Mouse (Mus musculus) hindbrain, embryonic 13.5 days (tissue): Measurements from ENCODE around the gene Selenon. TPM values are rescaled to one million over a fixed set of nuclear protein-coding genes. Genes with fewer than 3 reads are reported as not detected.

ENCODE experiments used
- ATAC-seq: fragments of 200-750 bp; cut with Nextera tagmentation; 2 replicates; pipeline ENCODE4 v1.8.0; 2017; ENCODE audit warnings: moderate TSS enrichment; ENCODE audit not compliant: low FRiP score
- H3K27ac ChIP-seq: fragments of 300-500 bp; sonication (generic); 2 replicates; pipeline ENCODE4 v1.5.1; 2015; ENCODE audit warnings: inconsistent platforms, mild to moderate bottlenecking, moderate library complexity
- H3K27me3 ChIP-seq: fragments of 300-500 bp; sonication (generic); 2 replicates; pipeline ENCODE4 v1.6.1; 2015; ENCODE audit warnings: mild to moderate bottlenecking, inconsistent platforms
- H3K36me3 ChIP-seq: fragments of 300-500 bp; sonication (generic); 2 replicates; pipeline ENCODE4 v1.6.1; 2015; ENCODE audit warnings: mild to moderate bottlenecking, inconsistent platforms
- H3K4me1 ChIP-seq: fragments of 300-500 bp; sonication (generic); replicated peaks from 2 replicates; pipeline ENCODE4 v1.6.1; 2015; ENCODE audit warnings: inconsistent platforms
- H3K4me2 ChIP-seq: fragments of 300-500 bp; sonication (generic); 2 replicates; pipeline ENCODE4 v1.6.1; 2015; ENCODE audit warnings: inconsistent platforms, mild to moderate bottlenecking, moderate library complexity
- H3K4me3 ChIP-seq: fragments of 300-500 bp; sonication (generic); 2 replicates; pipeline ENCODE4 v1.5.1; 2015; ENCODE audit warnings: mild to moderate bottlenecking, inconsistent platforms
- H3K9ac ChIP-seq: fragments of 300-500 bp; sonication (generic); 2 replicates; pipeline ENCODE4 v1.6.1; 2015; ENCODE audit warnings: mild to moderate bottlenecking, inconsistent platforms
- H3K9me3 ChIP-seq: fragments of 300-500 bp; sonication (generic); 2 replicates; pipeline ENCODE4 v1.6.1; 2016; ENCODE audit warnings: inconsistent platforms
- WGBS: fragments of 180-500 bp; shearing (Covaris S2); methylation state at CpG from one replicate; pipeline ENCODE4 v1.1.7; 2015; 5-methylcytosine and 5-hydroxymethylcytosine counted together
- polyA plus RNA-seq: library from polyadenylated mRNA; unstranded; fragments of >200 nt; fragmentation: Nextera tagmentation; extraction: Ambion mirVana; gene quantifications from 2 replicates; pipeline ENCODE4 v1.2.1, GENCODE M21; 2015

The Selenon gene
- polyA plus RNA-seq, 1 experiment from 2014 or later, result 9.5 TPM

DNA sequence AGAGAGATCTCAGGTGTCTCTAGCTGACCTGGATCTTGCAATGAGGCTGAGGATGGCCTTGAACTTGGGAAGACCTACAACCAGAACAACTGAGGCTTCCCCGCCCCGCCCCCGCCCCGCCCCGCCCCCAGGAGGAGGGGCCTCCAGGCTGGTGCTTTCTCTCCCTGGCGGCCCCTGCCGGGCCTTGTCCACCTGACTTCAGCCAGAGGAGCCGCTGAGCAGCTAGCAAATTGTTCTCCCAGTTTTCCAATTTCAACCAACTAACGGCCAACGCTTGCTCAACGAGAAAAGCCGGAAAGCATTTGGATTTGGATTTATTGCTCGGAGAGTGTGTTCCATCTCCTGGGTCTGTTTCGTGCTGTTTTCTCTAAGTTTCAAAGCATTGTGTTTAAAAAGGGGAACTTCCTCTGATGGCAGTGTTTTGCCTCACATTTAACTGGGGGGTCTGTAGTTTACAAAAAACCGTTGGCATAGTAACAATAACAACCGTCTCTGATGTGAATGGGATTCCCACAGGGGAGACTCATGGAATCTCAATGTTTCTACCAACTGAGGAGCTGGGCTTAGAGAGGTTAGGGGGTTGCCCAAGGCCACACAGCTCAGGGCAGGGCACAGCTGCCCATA lies 5.8 kb upstream of the Selenon start:
- Histone ChIP-seq H3K4me3 (no peak overlapping the region), H3K9ac (no peak overlapping the region), H3K27me3 (no peaks in the 10 kb centered on the region), H3K4me1 (peaks cover 20% of the 10 kb centered on the region), H3K36me3 (peaks cover 3% of the 10 kb centered on the region; the same call in 1 of the 2 replicates), H3K27ac (peak overlapping the region; percentile 19), H3K4me2 (no peak overlapping the region), H3K9me3 (no peaks in the 10 kb centered on the region)
- ATAC-seq, result no peak
- WGBS, result 14% methylated on average over 16 of the region's 16 CpGs

DNA sequence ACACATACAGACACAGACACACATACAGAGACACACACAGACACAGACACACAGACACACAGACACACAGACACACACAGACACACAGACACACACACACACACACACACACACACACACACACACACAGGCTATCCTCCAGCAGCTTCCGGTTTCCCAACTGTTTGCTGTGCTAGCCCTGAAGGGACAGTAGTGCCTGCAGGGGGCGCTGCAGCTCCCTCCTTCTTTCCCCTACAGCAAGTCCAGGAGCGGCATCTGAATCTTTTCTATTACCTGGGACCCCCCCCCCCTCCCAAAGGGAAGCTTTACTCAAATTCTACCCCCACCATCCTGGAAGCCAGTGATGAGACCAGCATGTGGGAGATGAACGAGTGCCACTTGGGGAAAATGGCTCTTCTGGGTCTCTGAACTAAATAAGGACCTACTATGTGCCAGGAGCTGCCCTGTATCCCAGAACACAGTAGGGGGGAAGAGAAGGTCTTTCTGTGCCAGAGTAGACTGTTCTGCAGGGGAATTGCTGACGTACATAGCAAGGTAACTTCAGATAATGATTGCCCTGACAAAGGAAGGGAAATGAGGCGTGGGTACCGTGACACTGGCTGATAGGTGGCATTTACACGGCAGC lies 4.1 kb upstream of the Selenon start:
- ATAC-seq, result no peak
- Histone ChIP-seq H3K9me3 (no peaks in the 10 kb centered on the region), H3K4me2 (no peak overlapping the region), H3K36me3 (no peaks in the 10 kb centered on the region), H3K27me3 (no peaks in the 10 kb centered on the region), H3K9ac (no peak overlapping the region), H3K4me3 (no peak overlapping the region), H3K4me1 (peaks cover 30% of the 10 kb centered on the region), H3K27ac (no peak overlapping the region; the same call in 1 of the 2 replicates)
- WGBS, result 54% methylated on average over 8 of the region's 8 CpGs

- no peak overlapping the region for H3K9ac ChIP-seq
- peaks cover 43% of the 10 kb centered on the region for H3K4me1 ChIP-seq
- 78% methylated on average over 1 of the region's 1 CpGs for WGBS
- H3K27me3 ChIP-seq, result no peaks in the 10 kb centered on the region
- no peak overlapping the region for H3K4me3 ChIP-seq
- H3K36me3 ChIP-seq, result peaks cover 13% of the 10 kb centered on the region
- no peak overlapping the region for H3K4me2 ChIP-seq
- no peak for ATAC-seq
- H3K27ac ChIP-seq, result no peak overlapping the region
- peaks cover 8% of the 10 kb centered on the region for H3K9me3 ChIP-seq
Observed at GRCm38 (mm10) chr4:134553631-134554030, 1.7 kb upstream of the Selenon start.

- no peak for ATAC-seq
- WGBS, result 96% methylated on average over 8 of the region's 8 CpGs
Observed at GRCm38 (mm10) chr4:134549899-134550298, 2.1 kb downstream of the Selenon start.

DNA sequence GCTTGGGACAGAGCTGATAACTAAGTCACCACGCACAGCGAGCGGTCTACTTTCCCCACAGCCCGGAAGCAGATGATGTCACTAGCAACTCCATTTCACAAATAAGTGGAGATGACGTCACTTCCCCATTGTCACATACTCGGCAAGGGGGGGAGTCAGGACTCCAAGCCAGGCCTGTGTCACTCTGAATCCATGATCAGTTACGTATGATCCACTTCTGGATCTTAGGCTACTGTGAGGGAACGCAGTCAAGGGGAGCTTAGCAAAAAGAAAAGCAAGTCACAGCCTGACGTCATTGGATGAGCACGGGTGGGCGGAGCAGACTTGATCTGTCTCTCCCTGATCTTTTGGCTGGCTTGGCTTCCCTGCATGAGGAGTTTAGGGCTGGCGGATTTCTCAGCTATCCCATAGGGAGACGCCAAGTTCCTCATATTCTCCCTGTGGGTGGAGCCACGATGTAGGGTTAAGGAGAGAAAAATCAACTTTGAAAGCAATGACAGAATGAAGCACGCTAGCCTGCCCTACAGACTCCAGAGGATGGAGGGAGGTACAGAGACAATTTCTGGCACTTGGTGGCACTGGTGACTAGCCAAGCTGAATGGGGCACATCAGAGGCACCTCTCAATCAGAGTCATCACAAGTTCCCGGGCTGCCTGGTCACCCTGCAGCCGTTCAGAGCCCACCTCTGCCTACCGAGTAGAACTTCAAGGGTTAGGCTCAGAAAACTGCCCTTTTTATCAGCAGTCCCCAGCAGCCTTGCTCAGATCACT lies 3.6 kb downstream of the Selenon start:
- ATAC-seq, result no peak
- H3K9me3 ChIP-seq, result peaks cover 8% of the 10 kb centered on the region
- H3K4me1 ChIP-seq, result peaks cover 46% of the 10 kb centered on the region
- H3K27me3 ChIP-seq, result no peaks in the 10 kb centered on the region
- no peak overlapping the region for H3K4me3 ChIP-seq
- H3K9ac ChIP-seq, result peak overlapping the region; percentile 46; the same call in 1 of the 2 replicates
- 73% methylated on average over 18 of the region's 18 CpGs for WGBS
- peaks cover 55% of the 10 kb centered on the region for H3K36me3 ChIP-seq
- no peak overlapping the region for H3K4me2 ChIP-seq
- no peak overlapping the region for H3K27ac ChIP-seq

More at GRCm38 (mm10) chr4:134549899-134550298, 2.1 kb downstream of the Selenon start:
- Histone ChIP-seq H3K9ac (no peak overlapping the region), H3K9me3 (peaks cover 8% of the 10 kb centered on the region), H3K36me3 (peaks cover 40% of the 10 kb centered on the region), H3K4me3 (no peak overlapping the region), H3K4me1 (peaks cover 46% of the 10 kb centered on the region), H3K4me2 (no peak overlapping the region), H3K27ac (no peak overlapping the region), H3K27me3 (no peaks in the 10 kb centered on the region)

GRCm38 (mm10) chr4:134546814-134547705 lies 4.9 kb downstream of the Selenon start:
- peaks cover 67% of the 10 kb centered on the region for H3K36me3 ChIP-seq
- no peak overlapping the region for H3K4me3 ChIP-seq
- H3K4me1 ChIP-seq, result peaks cover 41% of the 10 kb centered on the region
- WGBS, result 70% methylated on average over 9 of the region's 9 CpGs
- H3K9ac ChIP-seq, result peak overlapping the region; percentile 43; the same call in 1 of the 2 replicates
- no peaks in the 10 kb centered on the region for H3K27me3 ChIP-seq
- H3K9me3 ChIP-seq, result peaks cover 8% of the 10 kb centered on the region
- no peak overlapping the region for H3K4me2 ChIP-seq
- no peak for ATAC-seq
- no peak overlapping the region; the same call in 1 of the 2 replicates for H3K27ac ChIP-seq

GRCm38 (mm10) chr4:134543261-134543660 lies 8.7 kb downstream of the Selenon start:
- ATAC-seq, result peak; percentile 73
- no peaks in the 10 kb centered on the region for H3K9me3 ChIP-seq
- no peak overlapping the region for H3K4me3 ChIP-seq
- H3K4me1 ChIP-seq, result peaks cover 19% of the 10 kb centered on the region
- 15% methylated on average over 5 of the region's 5 CpGs for WGBS
- no peak overlapping the region for H3K9ac ChIP-seq
- H3K36me3 ChIP-seq, result peaks cover 89% of the 10 kb centered on the region
- no peak overlapping the region for H3K4me2 ChIP-seq
- no peak overlapping the region for H3K27ac ChIP-seq
- H3K27me3 ChIP-seq, result no peaks in the 10 kb centered on the region

DNA sequence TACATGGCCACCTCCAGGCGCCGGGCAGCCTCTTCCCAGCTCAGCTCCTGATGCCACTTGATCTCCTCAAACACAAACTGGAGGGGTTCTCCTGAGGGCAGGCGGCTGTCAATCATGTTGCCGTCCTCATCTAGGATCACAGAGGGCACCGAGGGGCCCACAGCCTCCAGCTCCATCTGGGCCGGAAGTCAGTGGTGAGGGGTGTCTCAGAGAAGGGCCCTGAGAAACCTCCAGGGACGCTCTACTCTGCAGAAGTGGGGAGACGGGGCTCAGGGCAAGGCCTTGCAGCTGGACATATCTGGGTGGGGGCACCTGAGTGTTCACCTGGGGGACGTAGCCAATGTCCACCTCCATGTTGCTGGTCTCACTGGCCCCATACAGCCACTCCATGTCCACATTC lies 9.2 kb downstream of the Selenon start:
- WGBS, result 96% methylated on average over 9 of the region's 9 CpGs
- Histone ChIP-seq H3K4me3 (no peak overlapping the region), H3K9ac (no peak overlapping the region), H3K36me3 (peaks cover 88% of the 10 kb centered on the region), H3K27me3 (no peaks in the 10 kb centered on the region), H3K4me1 (peaks cover 13% of the 10 kb centered on the region), H3K27ac (no peak overlapping the region), H3K4me2 (no peak overlapping the region), H3K9me3 (no peaks in the 10 kb centered on the region)
- no peak for ATAC-seq

- Histone ChIP-seq H3K4me1 (peaks cover 14% of the 10 kb centered on the region), H3K36me3 (peaks cover 57% of the 10 kb centered on the region), H3K27ac (no peak overlapping the region), H3K4me2 (no peak overlapping the region), H3K9me3 (no peaks in the 10 kb centered on the region), H3K9ac (no peak overlapping the region), H3K4me3 (no peak overlapping the region), H3K27me3 (no peaks in the 10 kb centered on the region)
- 90% methylated on average over 10 of the region's 10 CpGs for WGBS
- no peak for ATAC-seq
Observed at GRCm38 (mm10) chr4:134538997-134539580, 12.9 kb downstream of the Selenon start.

DNA sequence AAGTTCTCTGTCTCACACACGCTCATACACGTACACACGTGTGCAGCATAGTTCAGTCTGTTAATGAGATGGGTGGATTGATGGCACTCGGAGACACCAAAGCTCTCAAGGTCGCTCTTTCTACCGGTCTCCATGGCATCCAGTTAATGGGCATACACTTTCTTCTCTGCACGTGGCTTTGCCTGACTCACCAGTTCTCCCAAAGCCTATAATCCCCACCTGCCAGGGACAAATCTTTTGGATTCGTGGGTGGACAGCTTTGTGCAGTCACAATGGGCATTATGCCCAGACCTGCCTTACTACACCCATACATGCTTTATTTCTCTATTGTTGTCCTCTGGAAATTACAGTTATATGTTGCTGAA lies 16.2 kb downstream of the Selenon start:
- peaks cover 30% of the 10 kb centered on the region for H3K4me1 ChIP-seq
- peak; percentile 32; the same call in 1 of the 2 replicates for ATAC-seq
- WGBS, result 10% methylated on average over 8 of the region's 8 CpGs
- no peaks in the 10 kb centered on the region for H3K27me3 ChIP-seq
- H3K4me2 ChIP-seq, result peak overlapping the region; percentile 95
- peaks cover 41% of the 10 kb centered on the region for H3K36me3 ChIP-seq
- H3K4me3 ChIP-seq, result peak overlapping the region; percentile 99
- peak overlapping the region; percentile 64 for H3K9ac ChIP-seq
- peak overlapping the region; percentile 74 for H3K27ac ChIP-seq
- no peaks in the 10 kb centered on the region for H3K9me3 ChIP-seq

DNA sequence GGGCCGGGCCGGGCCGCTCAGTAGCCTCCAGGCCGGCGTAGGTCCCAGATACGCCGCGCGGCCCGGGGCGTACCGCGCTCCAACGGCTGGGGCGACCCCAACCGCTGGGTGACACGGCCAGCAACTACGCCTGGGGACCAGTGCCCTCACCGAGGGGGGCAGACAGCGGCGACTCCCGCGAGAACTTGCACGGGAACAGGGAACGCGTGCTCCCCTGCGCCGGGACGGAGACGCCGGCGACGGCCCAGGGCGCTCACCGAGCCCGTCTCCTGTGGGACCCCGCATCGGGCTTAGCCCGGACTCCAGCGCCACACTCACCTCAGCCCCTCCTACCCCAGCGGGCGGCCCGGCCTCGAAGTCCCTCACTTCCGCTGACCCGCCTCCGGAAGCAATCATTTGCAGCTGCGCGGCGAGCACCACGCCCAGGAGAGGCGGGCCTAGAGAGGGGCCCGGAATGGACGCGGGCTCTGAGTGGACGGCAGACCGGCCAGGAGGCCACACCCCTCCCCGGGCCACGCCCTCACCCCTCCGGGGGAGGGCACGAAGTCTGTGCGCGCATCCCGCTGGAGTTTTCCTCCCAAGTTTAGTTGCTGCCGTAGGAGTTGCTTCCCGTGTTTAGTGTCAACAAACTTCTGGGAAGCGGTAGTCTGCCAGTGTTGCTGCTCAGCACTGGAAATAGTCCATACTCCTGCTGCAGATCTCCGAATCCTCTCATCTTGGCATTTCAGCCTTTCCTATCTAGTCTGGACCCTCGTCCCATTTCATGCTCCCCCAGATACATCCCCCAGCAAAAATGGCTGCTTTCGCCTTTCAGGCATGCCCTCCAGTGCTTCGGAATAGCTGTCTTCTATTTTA lies 16.8 kb downstream of the Selenon start, which contains the start of gene Mtfr1l:
Gene Mtfr1l (minus strand): TSS at position 456 of the 855 bp plus-strand sequence.
- peak within 1 kb of the TSS; percentile 95 for H3K4me2 ChIP-seq
- H3K27ac ChIP-seq, result peak within 1 kb of the TSS; percentile 90
- ATAC-seq, result peak; percentile 96
- peaks cover 30% of the 10 kb centered on the region for H3K4me1 ChIP-seq
- under 1% methylated on average over 70 of the region's 71 CpGs for WGBS
- H3K36me3 ChIP-seq, result peaks cover 41% of the 10 kb centered on the region
- H3K27me3 ChIP-seq, result no peaks in the 10 kb centered on the region
- H3K9ac ChIP-seq, result peak within 1 kb of the TSS; percentile 91
- H3K4me3 ChIP-seq, result peak within 1 kb of the TSS; percentile 99
- H3K9me3 ChIP-seq, result no peaks in the 10 kb centered on the region
